Mouse (Mus musculus) forebrain, embryonic 11.5 days (tissue): ENCODE results near the gene Usp8. TPM values are rescaled to one million over a fixed set of nuclear protein-coding genes. Genes with fewer than 3 reads are reported as not detected.

Experiments
- ATAC-seq: fragments of 200-750 bp; cut with Nextera tagmentation; replicated peaks from 2 replicates; pipeline ENCODE4 v1.8.0; 2017; ENCODE audit warnings: moderate TSS enrichment; ENCODE audit not compliant: low FRiP score
- DNase-seq: peaks from one replicate; pipeline ENCODE4 v3.0.0-alpha.2; 2017; ENCODE audit warnings: low spot score
- H3K27ac ChIP-seq: fragments of 300-500 bp; sonication (generic); 2 replicates; pipeline ENCODE4 v1.5.1; 2014; ENCODE audit warnings: low read depth, low read length
- H3K27me3 ChIP-seq: fragments of 300-500 bp; sonication (generic); 2 replicates; pipeline ENCODE4 v1.6.1; 2014; ENCODE audit warnings: mild to moderate bottlenecking, low read length, mixed read lengths; ENCODE audit not compliant: control insufficient read depth, insufficient read depth
- H3K36me3 ChIP-seq: fragments of 300-500 bp; sonication (generic); 2 replicates; pipeline ENCODE4 v1.6.1; 2014; ENCODE audit warnings: mild to moderate bottlenecking, low read length, moderate library complexity, mixed read lengths; ENCODE audit not compliant: control insufficient read depth, insufficient read depth
- H3K4me1 ChIP-seq: fragments of 300-500 bp; sonication (generic); replicated peaks from 2 replicates; pipeline ENCODE4 v1.6.1; 2014; ENCODE audit warnings: low read length, mixed read lengths; ENCODE audit not compliant: control insufficient read depth, insufficient read depth
- H3K4me2 ChIP-seq: fragments of 300-500 bp; sonication (generic); 2 replicates; pipeline ENCODE4 v1.6.1; 2014; ENCODE audit warnings: low read depth, mild to moderate bottlenecking, low read length, moderate library complexity, mixed read lengths; ENCODE audit not compliant: severe bottlenecking
- H3K4me3 ChIP-seq: fragments of 300-500 bp; sonication (generic); 2 replicates; pipeline ENCODE4 v1.5.1; 2014; ENCODE audit warnings: low read depth, low read length
- H3K9ac ChIP-seq: fragments of 300-500 bp; sonication (generic); 2 replicates; pipeline ENCODE4 v1.6.1; 2014; ENCODE audit warnings: low read length
- H3K9me3 ChIP-seq: fragments of 300-500 bp; sonication (generic); 2 replicates; pipeline ENCODE4 v1.6.1; 2016; ENCODE audit warnings: low read length, mixed read lengths; ENCODE audit not compliant: control insufficient read depth
- WGBS: fragments of 180-500 bp; shearing (Covaris S2); extraction: QIAGEN DNeasy Blood & Tissue Kit; methylation state at CpG from one replicate; pipeline ENCODE4 v1.1.7; 2014; 5-methylcytosine and 5-hydroxymethylcytosine counted together
- polyA plus RNA-seq: library from polyadenylated mRNA; unstranded; fragments of >200 nt; fragmentation: Nextera tagmentation; extraction: Ambion mirVana; gene quantifications from 2 replicates; pipeline ENCODE4 v1.2.1, GENCODE M21; 2014

Gene Usp8
- 45.7 and 50.6 TPM in 2 replicates for polyA plus RNA-seq

- WGBS, result 3% methylated on average over 47 of the region's 47 CpGs
- no peaks in the 10 kb centered on the region for H3K9me3 ChIP-seq
- ATAC-seq (peak; percentile 100), DNase-seq (peak; percentile 98)
- peak within 1 kb of the TSS; percentile 51 for H3K4me2 ChIP-seq
- peak within 1 kb of the TSS; percentile 64; the same call in 1 of the 2 replicates for H3K27ac ChIP-seq
- no peaks in the 10 kb centered on the region for H3K4me1 ChIP-seq
- H3K27me3 ChIP-seq, result no peaks in the 10 kb centered on the region
- H3K9ac ChIP-seq, result peak within 1 kb of the TSS; percentile 86
- H3K36me3 ChIP-seq, result no peaks in the 10 kb centered on the region
- peak within 1 kb of the TSS; percentile 77 for H3K4me3 ChIP-seq
Observed at GRCm38 (mm10) chr2:126706759-126707437, at the start of gene Usp8. Usp8 (plus strand) TSS chr2:126707328.

GRCm38 (mm10) chr2:126663481-126663880 lies 43.6 kb upstream of the Usp8 start:
- WGBS, result 69% methylated on average over 4 of the region's 4 CpGs
- DNase-seq, result no peak

DNA sequence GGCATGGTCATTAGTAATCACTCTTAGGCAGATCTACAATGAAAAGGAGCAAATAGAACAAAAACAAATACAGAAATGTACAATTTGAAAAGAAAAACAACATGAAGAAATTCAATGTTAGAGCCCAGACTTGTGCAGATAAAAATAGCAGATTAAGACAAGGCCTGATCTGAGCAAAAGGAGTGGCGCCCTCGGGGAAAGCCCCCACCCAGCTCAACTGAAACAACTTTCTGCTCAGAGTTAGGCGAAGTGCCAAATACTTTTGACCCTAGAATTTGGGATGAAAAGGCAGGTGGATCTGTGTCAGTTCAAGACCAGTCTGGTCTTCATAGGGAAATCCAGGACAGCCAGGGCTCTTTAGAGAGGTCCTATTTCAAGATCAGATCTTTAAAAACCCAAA lies 41.1 kb upstream of the Usp8 start:
- no peaks in the 10 kb centered on the region for H3K9me3 ChIP-seq
- no peak overlapping the region for H3K4me3 ChIP-seq
- no peaks in the 10 kb centered on the region for H3K36me3 ChIP-seq
- no peak for ATAC-seq
- no peaks in the 10 kb centered on the region for H3K4me1 ChIP-seq
- H3K27ac ChIP-seq, result no peak overlapping the region
- H3K27me3 ChIP-seq, result no peaks in the 10 kb centered on the region
- H3K4me2 ChIP-seq, result no peak overlapping the region
- WGBS, result 96% methylated on average over 3 of the region's 3 CpGs
- no peak for DNase-seq
- no peak overlapping the region for H3K9ac ChIP-seq

More at GRCm38 (mm10) chr2:126663481-126663880, 43.6 kb upstream of the Usp8 start:
- Histone ChIP-seq H3K9me3 (no peaks in the 10 kb centered on the region), H3K4me3 (no peak overlapping the region), H3K4me1 (no peaks in the 10 kb centered on the region), H3K27me3 (no peaks in the 10 kb centered on the region), H3K27ac (no peak overlapping the region), H3K36me3 (no peaks in the 10 kb centered on the region), H3K9ac (no peak overlapping the region), H3K4me2 (no peak overlapping the region)
- ATAC-seq, result no peak

DNA sequence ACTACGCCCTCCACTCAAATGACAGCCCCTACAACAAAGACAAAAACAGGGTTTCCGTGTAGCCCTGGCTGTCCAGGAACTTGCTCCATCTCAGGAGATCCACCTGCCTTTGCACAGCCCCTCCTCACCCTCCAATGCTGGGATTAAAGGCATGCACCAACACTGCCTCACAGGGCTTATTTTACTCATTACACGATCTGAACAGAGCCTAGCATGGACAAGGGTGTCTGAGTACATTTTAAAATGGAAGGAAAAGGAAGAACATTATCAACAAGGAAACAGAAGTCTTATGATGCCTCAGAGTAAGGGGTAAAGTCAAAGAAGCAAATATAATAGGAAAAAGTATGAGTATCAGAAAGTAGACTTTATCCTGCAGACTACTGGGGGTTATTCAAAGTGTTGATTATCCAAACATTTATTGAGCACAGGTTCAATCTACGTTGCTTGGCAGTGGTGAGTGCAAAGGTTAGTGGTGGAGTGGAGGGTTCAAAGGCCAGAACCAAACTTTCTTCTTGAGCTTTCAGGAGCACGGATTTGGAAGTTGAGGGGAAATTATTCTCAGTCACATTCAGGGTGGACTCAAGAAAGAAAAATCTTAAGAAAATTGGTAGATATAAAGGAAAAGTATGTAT lies 38.4 kb upstream of the Usp8 start:
- no peak overlapping the region for H3K4me2 ChIP-seq
- H3K4me1 ChIP-seq, result 0 out of 2 replicates have a peak, but pooled peaks cover 3% of the 10 kb centered on the region
- ATAC-seq, result no peak
- H3K27me3 ChIP-seq, result no peaks in the 10 kb centered on the region
- no peaks in the 10 kb centered on the region for H3K9me3 ChIP-seq
- no peak for DNase-seq
- 91% methylated on average over 5 of the region's 5 CpGs for WGBS
- H3K36me3 ChIP-seq, result no peaks in the 10 kb centered on the region
- no peak overlapping the region for H3K9ac ChIP-seq
- no peak overlapping the region for H3K4me3 ChIP-seq
- H3K27ac ChIP-seq, result no peak overlapping the region

- Histone ChIP-seq H3K4me2 (peak overlapping the region; percentile 74), H3K4me1 (peaks cover 3% of the 10 kb centered on the region; the same call in 1 of the 2 replicates), H3K27ac (peak overlapping the region; percentile 100; the same call in 1 of the 2 replicates), H3K27me3 (no peaks in the 10 kb centered on the region), H3K36me3 (no peaks in the 10 kb centered on the region; the same call in 1 of the 2 replicates), H3K9ac (peak overlapping the region; percentile 100), H3K4me3 (peak overlapping the region; percentile 97), H3K9me3 (no peaks in the 10 kb centered on the region)
- DNase-seq (no peak), ATAC-seq (no peak)
- 76% methylated on average over 13 of the region's 13 CpGs for WGBS
Observed at GRCm38 (mm10) chr2:126673317-126674242, 33.5 kb upstream of the Usp8 start.

DNA sequence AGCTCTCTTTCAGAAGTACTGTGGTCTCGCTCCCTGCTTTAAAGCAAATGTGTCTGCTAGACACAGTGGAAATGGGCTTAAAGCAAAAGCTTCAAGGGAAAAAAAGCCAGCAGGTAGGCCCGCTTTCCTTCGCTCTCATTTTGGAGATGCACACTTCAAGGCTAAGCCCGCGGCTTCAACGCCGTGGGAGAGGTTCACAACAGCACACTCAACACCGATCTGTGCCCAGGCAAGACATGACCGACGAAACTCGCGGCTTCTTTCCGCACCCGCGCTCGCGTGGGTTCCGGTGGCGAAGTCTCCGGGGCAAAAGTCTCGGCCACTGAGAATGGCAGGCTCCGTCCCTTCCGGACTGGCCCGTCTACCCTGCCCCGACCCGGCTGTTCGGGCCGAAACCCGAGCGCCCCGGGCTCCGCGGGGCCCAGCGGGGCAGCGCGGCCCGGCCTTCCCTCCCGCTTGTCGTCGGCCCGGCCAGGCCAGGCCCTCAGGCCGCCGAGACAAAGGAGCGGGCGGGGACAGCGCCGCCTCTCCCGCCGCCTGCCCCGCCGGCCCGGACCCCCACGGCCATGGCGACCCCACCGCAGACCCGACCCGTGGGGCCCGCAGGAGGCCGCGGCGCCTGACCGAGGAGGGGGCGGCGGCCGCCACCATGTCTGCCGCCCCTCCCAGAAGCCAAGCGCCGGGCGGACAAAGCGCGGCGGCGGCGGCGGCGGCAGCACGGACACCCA lies 32.5 kb upstream of the Usp8 start:
- H3K9me3 ChIP-seq, result no peaks in the 10 kb centered on the region
- H3K27me3 ChIP-seq, result no peaks in the 10 kb centered on the region
- peak overlapping the region; percentile 100 for H3K9ac ChIP-seq
- H3K4me2 ChIP-seq, result peak overlapping the region; percentile 74
- WGBS, result under 1% methylated on average over 69 of the region's 77 CpGs
- H3K4me3 ChIP-seq, result peak overlapping the region; percentile 97
- no peaks in the 10 kb centered on the region; the same call in 1 of the 2 replicates for H3K36me3 ChIP-seq
- DNase-seq (peak; percentile 80), ATAC-seq (peak; percentile 70)
- peaks cover 3% of the 10 kb centered on the region; the same call in 1 of the 2 replicates for H3K4me1 ChIP-seq
- peak overlapping the region; percentile 100 for H3K27ac ChIP-seq

DNA sequence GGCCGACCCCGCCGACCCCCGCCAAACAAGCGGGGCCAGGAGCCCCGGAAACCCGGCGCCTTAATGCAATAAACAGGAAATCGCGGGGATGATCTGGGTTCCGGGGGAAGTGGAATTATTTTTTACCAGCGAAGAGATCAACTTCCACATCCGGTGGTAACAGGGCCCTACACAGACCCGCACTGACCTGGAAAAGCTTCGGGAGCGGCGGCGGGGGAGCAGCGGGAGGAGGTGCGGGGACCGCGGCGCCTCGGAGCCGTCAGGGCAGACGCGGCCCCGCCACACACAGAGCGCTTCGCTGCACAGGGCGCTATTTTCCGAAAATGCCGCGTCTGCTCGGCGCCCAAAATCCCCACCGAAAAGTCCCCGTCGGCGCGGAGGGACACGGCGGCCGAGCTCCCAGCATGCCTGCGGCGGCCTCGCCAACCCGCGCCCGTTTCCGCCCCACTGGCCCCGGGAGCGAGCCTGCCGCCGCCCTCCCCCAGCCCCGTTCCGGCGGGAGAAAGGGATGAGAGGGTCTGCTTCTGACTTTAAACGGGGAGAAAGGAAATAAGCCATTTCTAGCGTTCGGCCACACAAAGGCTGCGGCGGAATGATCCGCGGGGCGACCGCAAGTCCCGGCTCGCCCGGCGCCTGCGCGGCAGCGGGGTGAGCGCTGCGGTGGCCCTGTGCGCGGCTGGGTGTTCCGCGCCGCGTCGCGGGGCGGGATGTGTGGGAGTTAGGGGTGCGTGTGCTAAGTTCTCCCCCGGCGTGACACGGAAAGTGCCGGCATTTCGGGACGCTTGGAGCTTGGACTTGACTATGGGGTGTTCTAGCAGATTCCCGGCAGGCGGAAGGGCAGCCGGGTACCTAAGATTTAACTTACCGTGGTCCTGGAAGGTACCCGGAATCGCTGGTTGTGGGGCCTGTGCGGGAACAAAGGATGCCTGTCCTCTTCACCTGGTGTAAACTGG lies 31.7 kb upstream of the Usp8 start:
- Histone ChIP-seq H3K27me3 (no peaks in the 10 kb centered on the region), H3K4me1 (peaks cover 3% of the 10 kb centered on the region; the same call in 1 of the 2 replicates), H3K4me3 (peak overlapping the region; percentile 97), H3K36me3 (peaks cover under 1% of the 10 kb centered on the region; the same call in 1 of the 2 replicates), H3K9ac (peak overlapping the region; percentile 100), H3K9me3 (no peaks in the 10 kb centered on the region), H3K27ac (peak overlapping the region; percentile 100), H3K4me2 (peak overlapping the region; percentile 74)
- DNase-seq (peak; percentile 94), ATAC-seq (peak; percentile 90)
- under 1% methylated on average over 98 of the region's 99 CpGs for WGBS
